Mouse (Mus musculus) hindbrain, embryonic 15.5 days (tissue): ENCODE measurements around the gene Hc. TPM values are rescaled to one million over a fixed set of nuclear protein-coding genes. Genes with fewer than 3 reads are reported as not detected.

Source experiments
- ATAC-seq: fragments of 200-750 bp; cut with Nextera tagmentation; 2 replicates; pipeline ENCODE4 v1.8.0; 2017; ENCODE audit warnings: low read depth, moderate number of reproducible peaks, moderate TSS enrichment; ENCODE audit not compliant: low FRiP score
- H3K27ac ChIP-seq: fragments of 300-500 bp; sonication (generic); replicated peaks from 2 replicates; pipeline ENCODE4 v1.5.1; 2015; ENCODE audit warnings: mild to moderate bottlenecking, inconsistent platforms
- H3K27me3 ChIP-seq: fragments of 300-500 bp; sonication (generic); 2 replicates; pipeline ENCODE4 v1.6.1; 2015; ENCODE audit warnings: control low read depth, inconsistent platforms
- H3K36me3 ChIP-seq: fragments of 300-500 bp; sonication (generic); 2 replicates; pipeline ENCODE4 v1.6.1; 2015; ENCODE audit warnings: control low read depth, inconsistent platforms
- H3K4me1 ChIP-seq: fragments of 300-500 bp; sonication (generic); replicated peaks from 2 replicates; pipeline ENCODE4 v1.6.1; 2015; ENCODE audit warnings: control low read depth, inconsistent platforms
- H3K4me2 ChIP-seq: fragments of 300-500 bp; sonication (generic); 2 replicates; pipeline ENCODE4 v1.6.1; 2015; ENCODE audit warnings: moderate library complexity, mild to moderate bottlenecking, inconsistent platforms
- H3K4me3 ChIP-seq: fragments of 300-500 bp; sonication (generic); 2 replicates; pipeline ENCODE4 v1.5.1; 2015; ENCODE audit warnings: mild to moderate bottlenecking, inconsistent platforms
- H3K9ac ChIP-seq: fragments of 300-500 bp; sonication (generic); 2 replicates; pipeline ENCODE4 v1.6.1; 2015; ENCODE audit warnings: inconsistent platforms
- H3K9me3 ChIP-seq: fragments of 300-500 bp; sonication (generic); 2 replicates; pipeline ENCODE4 v1.6.1; 2016; ENCODE audit warnings: control low read depth, inconsistent platforms
- WGBS: fragments of 180-500 bp; shearing (Covaris S2); methylation state at CpG from one replicate; pipeline ENCODE4 v1.1.7; 2015; 5-methylcytosine and 5-hydroxymethylcytosine counted together
- polyA plus RNA-seq: library from polyadenylated mRNA; unstranded; fragments of >200 nt; fragmentation: Nextera tagmentation; extraction: Ambion mirVana; gene quantifications from 2 replicates; pipeline ENCODE4 v1.2.1, GENCODE M21; 2015

Hc gene
- polyA plus RNA-seq, 1 experiment from 2014 or later, result 0.84 TPM

GRCm38 (mm10) chr2:35079166-35079565, 17.9 kb upstream of the Hc start:
- H3K27me3 ChIP-seq, result no peaks in the 10 kb centered on the region
- H3K36me3 ChIP-seq, result no peaks in the 10 kb centered on the region
- WGBS, result 61% methylated on average over 6 of the region's 6 CpGs
- no peak overlapping the region for H3K4me3 ChIP-seq
- H3K4me2 ChIP-seq, result no peak overlapping the region
- no peak overlapping the region for H3K9ac ChIP-seq
- no peaks in the 10 kb centered on the region for H3K9me3 ChIP-seq
- no peak for ATAC-seq
- no peak overlapping the region for H3K27ac ChIP-seq
- H3K4me1 ChIP-seq, result no peaks in the 10 kb centered on the region

- H3K36me3 ChIP-seq, result no peaks in the 10 kb centered on the region
- H3K4me2 ChIP-seq, result no peak overlapping the region
- H3K9ac ChIP-seq, result no peak overlapping the region
- H3K4me3 ChIP-seq, result no peak overlapping the region
- ATAC-seq, result no peak
- H3K27ac ChIP-seq, result no peak overlapping the region
- 92% methylated on average over 3 of the region's 3 CpGs for WGBS
- no peaks in the 10 kb centered on the region for H3K27me3 ChIP-seq
- H3K4me1 ChIP-seq, result no peaks in the 10 kb centered on the region
- no peaks in the 10 kb centered on the region for H3K9me3 ChIP-seq
Measured at GRCm38 (mm10) chr2:35074328-35074727, 13.1 kb upstream of the Hc start.

GRCm38 (mm10) chr2:35072547-35072946, 11.3 kb upstream of the Hc start:
- Histone ChIP-seq H3K27me3 (no peaks in the 10 kb centered on the region), H3K9me3 (no peaks in the 10 kb centered on the region), H3K36me3 (no peaks in the 10 kb centered on the region), H3K4me3 (no peak overlapping the region), H3K9ac (no peak overlapping the region), H3K27ac (no peak overlapping the region), H3K4me2 (no peak overlapping the region), H3K4me1 (no peaks in the 10 kb centered on the region)
- ATAC-seq, result no peak
- WGBS, result 66% methylated on average over 2 of the region's 2 CpGs

- no peak for ATAC-seq
- 88% methylated on average over 4 of the region's 4 CpGs for WGBS
- H3K9ac ChIP-seq, result no peak overlapping the region
Measured at GRCm38 (mm10) chr2:35070275-35070674, 9.0 kb upstream of the Hc start.

GRCm38 (mm10) chr2:35069124-35069523, 7.9 kb upstream of the Hc start:
- Histone ChIP-seq H3K9ac (no peak overlapping the region), H3K4me1 (no peaks in the 10 kb centered on the region), H3K27me3 (no peaks in the 10 kb centered on the region), H3K27ac (no peak overlapping the region), H3K4me2 (no peak overlapping the region), H3K36me3 (no peaks in the 10 kb centered on the region), H3K4me3 (no peak overlapping the region), H3K9me3 (no peaks in the 10 kb centered on the region)
- no peak for ATAC-seq
- 98% methylated on average over 1 of the region's 1 CpGs for WGBS

More at GRCm38 (mm10) chr2:35070275-35070674, 9.0 kb upstream of the Hc start:
- Histone ChIP-seq H3K36me3 (no peaks in the 10 kb centered on the region), H3K27me3 (no peaks in the 10 kb centered on the region), H3K9me3 (no peaks in the 10 kb centered on the region), H3K27ac (no peak overlapping the region), H3K4me1 (no peaks in the 10 kb centered on the region), H3K4me3 (no peak overlapping the region), H3K4me2 (no peak overlapping the region)

GRCm38 (mm10) chr2:35067117-35067516, 5.9 kb upstream of the Hc start:
- 93% methylated on average over 11 of the region's 11 CpGs for WGBS
- Histone ChIP-seq H3K9ac (no peak overlapping the region), H3K27ac (no peak overlapping the region), H3K36me3 (no peaks in the 10 kb centered on the region), H3K4me1 (no peaks in the 10 kb centered on the region), H3K27me3 (no peaks in the 10 kb centered on the region), H3K4me2 (no peak overlapping the region), H3K4me3 (no peak overlapping the region), H3K9me3 (no peaks in the 10 kb centered on the region)
- no peak for ATAC-seq

- 93% methylated on average over 13 of the region's 13 CpGs for WGBS
- H3K4me2 ChIP-seq, result no peak overlapping the region
- H3K4me1 ChIP-seq, result no peaks in the 10 kb centered on the region
- no peak overlapping the region for H3K9ac ChIP-seq
- no peak overlapping the region for H3K27ac ChIP-seq
- no peaks in the 10 kb centered on the region for H3K27me3 ChIP-seq
- no peaks in the 10 kb centered on the region for H3K36me3 ChIP-seq
- no peak for ATAC-seq
- no peaks in the 10 kb centered on the region for H3K9me3 ChIP-seq
- H3K4me3 ChIP-seq, result no peak overlapping the region
Measured at GRCm38 (mm10) chr2:35066525-35067082, 5.4 kb upstream of the Hc start.

GRCm38 (mm10) chr2:35063333-35064030, 2.2 kb upstream of the Hc start:
- 90% methylated on average over 6 of the region's 6 CpGs for WGBS
- ATAC-seq, result no peak
- no peaks in the 10 kb centered on the region for H3K9me3 ChIP-seq

GRCm38 (mm10) chr2:35060897-35061296, 341 bp downstream of the Hc start:
- H3K4me1 ChIP-seq, result no peaks in the 10 kb centered on the region
- no peaks in the 10 kb centered on the region for H3K9me3 ChIP-seq
- no peaks in the 10 kb centered on the region for H3K27me3 ChIP-seq
- H3K4me3 ChIP-seq, result no peak overlapping the region
- H3K36me3 ChIP-seq, result no peaks in the 10 kb centered on the region
- WGBS, result 77% methylated on average over 6 of the region's 6 CpGs
- H3K27ac ChIP-seq, result no peak overlapping the region
- H3K9ac ChIP-seq, result no peak overlapping the region
- ATAC-seq, result no peak
- H3K4me2 ChIP-seq, result no peak overlapping the region

More at GRCm38 (mm10) chr2:35063333-35064030, 2.2 kb upstream of the Hc start:
- H3K36me3 ChIP-seq, result no peaks in the 10 kb centered on the region
- no peak overlapping the region for H3K4me2 ChIP-seq
- H3K4me3 ChIP-seq, result no peak overlapping the region
- no peak overlapping the region for H3K27ac ChIP-seq
- no peaks in the 10 kb centered on the region for H3K4me1 ChIP-seq
- no peaks in the 10 kb centered on the region for H3K27me3 ChIP-seq
- H3K9ac ChIP-seq, result no peak overlapping the region

GRCm38 (mm10) chr2:35060256-35060655, 982 bp downstream of the Hc start:
- ATAC-seq, result no peak
- no peaks in the 10 kb centered on the region for H3K36me3 ChIP-seq
- no peaks in the 10 kb centered on the region for H3K4me1 ChIP-seq
- 95% methylated on average over 5 of the region's 5 CpGs for WGBS
- no peak overlapping the region for H3K4me3 ChIP-seq
- H3K9me3 ChIP-seq, result no peaks in the 10 kb centered on the region
- no peak overlapping the region for H3K4me2 ChIP-seq
- H3K9ac ChIP-seq, result no peak overlapping the region
- no peak overlapping the region for H3K27ac ChIP-seq
- no peaks in the 10 kb centered on the region for H3K27me3 ChIP-seq

GRCm38 (mm10) chr2:35058325-35058724, 2.9 kb downstream of the Hc start:
- no peak overlapping the region for H3K4me2 ChIP-seq
- ATAC-seq, result no peak
- no peaks in the 10 kb centered on the region for H3K4me1 ChIP-seq
- no peak overlapping the region for H3K9ac ChIP-seq
- H3K4me3 ChIP-seq, result no peak overlapping the region
- H3K27me3 ChIP-seq, result no peaks in the 10 kb centered on the region
- H3K27ac ChIP-seq, result no peak overlapping the region
- H3K36me3 ChIP-seq, result no peaks in the 10 kb centered on the region
- 82% methylated on average over 2 of the region's 2 CpGs for WGBS
- H3K9me3 ChIP-seq, result no peaks in the 10 kb centered on the region

- H3K9ac ChIP-seq, result no peak overlapping the region
- no peaks in the 10 kb centered on the region for H3K4me1 ChIP-seq
- H3K27me3 ChIP-seq, result no peaks in the 10 kb centered on the region
- no peaks in the 10 kb centered on the region for H3K36me3 ChIP-seq
- no peak overlapping the region for H3K4me3 ChIP-seq
- H3K9me3 ChIP-seq, result no peaks in the 10 kb centered on the region
- H3K27ac ChIP-seq, result no peak overlapping the region
- WGBS, result 94% methylated on average over 11 of the region's 11 CpGs
- H3K4me2 ChIP-seq, result no peak overlapping the region
- no peak for ATAC-seq
Measured at GRCm38 (mm10) chr2:35057243-35057642, 4.0 kb downstream of the Hc start.

- Histone ChIP-seq H3K27me3 (no peaks in the 10 kb centered on the region), H3K4me2 (no peak overlapping the region), H3K4me1 (no peaks in the 10 kb centered on the region), H3K27ac (no peak overlapping the region), H3K4me3 (no peak overlapping the region), H3K9me3 (no peaks in the 10 kb centered on the region), H3K36me3 (no peaks in the 10 kb centered on the region), H3K9ac (no peak overlapping the region)
- WGBS, result 45% methylated on average over 5 of the region's 5 CpGs
- ATAC-seq, result no peak
Measured at GRCm38 (mm10) chr2:35048851-35049250, 12.4 kb downstream of the Hc start.
